Mouse (Mus musculus) myocyte (in vitro differentiated cells): ENCODE measurements at regions not wholly inside any gene's neighbourhood (a gene's known extent, or its start where the extent isn't known, plus 50 kb on each side); places are given as distances from the start of the nearest gene placed in this dataset.

Experiments
- H3K27me3 ChIP-seq: one replicate; pipeline ENCODE4 v1.6.1; 2011; ENCODE audit not compliant: control insufficient read depth, insufficient read depth, insufficient read length
- H3K36me3 ChIP-seq: one replicate; pipeline ENCODE4 v1.6.1; 2011; ENCODE audit not compliant: control insufficient read depth, insufficient read depth
- H3K4me2 ChIP-seq: one replicate; pipeline ENCODE4 v1.6.1; 2011; ENCODE audit warnings: low read depth, control low read depth
- H3K4me3 ChIP-seq: one replicate; pipeline ENCODE4 v1.5.1; 2011; ENCODE audit warnings: mild to moderate bottlenecking, control low read depth, moderate library complexity
- H3K79me2 ChIP-seq: one replicate; pipeline ENCODE4 v1.6.1; 2011; ENCODE audit not compliant: control insufficient read depth, insufficient read depth
- H3ac ChIP-seq: one replicate; pipeline ENCODE4 v1.6.1; 2011; ENCODE audit not compliant: control insufficient read depth, insufficient read length
- CEBPB ChIP-seq: IDR thresholded peaks from 2 replicates; pipeline ENCODE4 v1.6.1; 2011; ENCODE audit warnings: mild to moderate bottlenecking, moderate library complexity; ENCODE audit not compliant: poor library complexity, insufficient read depth, severe bottlenecking
- E2F4 ChIP-seq: IDR thresholded peaks from one replicate; pipeline ENCODE4 v1.6.1; 2011; ENCODE audit warnings: mild to moderate bottlenecking, control low read depth, moderate library complexity; ENCODE audit not compliant: insufficient read depth
- MAX ChIP-seq: IDR thresholded peaks from one replicate; pipeline ENCODE4 v1.6.1; 2011; ENCODE audit warnings: low read depth, mild to moderate bottlenecking, control low read depth
- MYOD1 ChIP-seq, 3 experiments: IDR thresholded peaks; one replicate each; pipeline ENCODE4 v1.6.1; 2011; ENCODE audit warnings: control low read depth in 2 of 3, low read depth in 2 of 3, mild to moderate bottlenecking in 2 of 3, moderate library complexity in 1 of 3; ENCODE audit not compliant: insufficient read length in 2 of 3, control insufficient read depth in 1 of 3
- MYOG ChIP-seq, 3 experiments: IDR thresholded peaks; one replicate each; pipeline ENCODE4 v1.6.1; 2011; ENCODE audit warnings: control low read depth in 2 of 3, low read depth in 2 of 3, mild to moderate bottlenecking in 2 of 3; ENCODE audit not compliant: insufficient read length in 2 of 3, control insufficient read depth in 1 of 3, insufficient read depth in 1 of 3
- POLR2A ChIP-seq: IDR thresholded peaks from one replicate; pipeline ENCODE4 v1.6.1; 2011; ENCODE audit warnings: low read depth, mild to moderate bottlenecking, control low read depth, moderate library complexity; ENCODE audit not compliant: insufficient read length
- POLR2AphosphoS2 ChIP-seq: IDR thresholded peaks from one replicate; pipeline ENCODE4 v1.6.1; 2011; ENCODE audit warnings: low read depth, control low read depth; ENCODE audit not compliant: insufficient read length
- REST ChIP-seq: IDR thresholded peaks from one replicate; pipeline ENCODE4 v1.6.1; 2011; ENCODE audit warnings: mild to moderate bottlenecking, control low read depth, moderate library complexity; ENCODE audit not compliant: insufficient read depth, insufficient read length
- SRF ChIP-seq: IDR thresholded peaks from one replicate; pipeline ENCODE4 v1.6.1; 2011; ENCODE audit warnings: low read depth; ENCODE audit not compliant: control insufficient read depth, insufficient read length
- TCF12 ChIP-seq: IDR thresholded peaks from one replicate; pipeline ENCODE4 v1.6.1; 2011; ENCODE audit warnings: mild to moderate bottlenecking, control low read depth; ENCODE audit not compliant: poor library complexity, insufficient read depth, severe bottlenecking
- TCF3 ChIP-seq: IDR thresholded peaks from one replicate; pipeline ENCODE4 v1.6.1; 2011; ENCODE audit warnings: low read depth, control low read depth; ENCODE audit not compliant: insufficient read length
- USF1 ChIP-seq: IDR thresholded peaks from one replicate; pipeline ENCODE4 v1.6.1; 2011; ENCODE audit warnings: low read depth, mild to moderate bottlenecking, control low read depth, moderate library complexity

DNA sequence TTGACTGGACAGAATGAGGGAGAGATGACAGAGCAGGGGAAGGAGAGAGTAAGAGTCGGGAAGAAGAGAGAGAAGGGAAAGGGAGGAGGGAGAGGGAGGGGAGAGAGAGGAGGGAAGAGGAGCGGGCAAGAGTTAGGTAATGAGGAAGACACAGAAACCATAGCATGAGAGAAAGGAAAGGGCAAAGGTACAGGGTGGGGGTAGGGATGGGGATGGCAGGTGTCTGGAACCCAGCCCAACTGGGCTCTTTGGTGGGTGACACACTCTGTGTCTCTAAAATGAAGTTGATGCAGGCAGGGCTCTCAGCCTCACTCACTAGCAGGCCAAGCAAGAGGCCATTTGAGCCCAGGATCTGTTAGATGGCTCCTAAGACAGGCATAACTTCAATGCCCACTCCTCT lies 263.1 kb downstream of the Matn1 start:
- TF ChIP-seq MYOG (IDR thresholded peaks at IDR 0.05; ENCODE audit: control insufficient read depth in 1 of 3, insufficient read depth in 1 of 3, insufficient read length in 2 of 3, low read depth in 2 of 3) (no peak), TCF12 (no peak), POLR2A (no peak), REST (no peak), POLR2AphosphoS2 (no peak), MAX (no peak), USF1 (no peak), SRF (no peak), E2F4 (no peak), CEBPB (no peak), MYOD1 (IDR thresholded peaks at IDR 0.05; ENCODE audit: control insufficient read depth in 1 of 3, insufficient read length in 2 of 3, low read depth in 2 of 3) (no peak), TCF3 (no peak)
- no peaks in the 10 kb centered on the region for H3K27me3 ChIP-seq
- H3K4me2 ChIP-seq = no peak overlapping the region
- no peaks in the 10 kb centered on the region for H3K79me2 ChIP-seq
- no peak overlapping the region for H3ac ChIP-seq
- H3K36me3 ChIP-seq = no peaks in the 10 kb centered on the region
- H3K4me3 ChIP-seq = no peak overlapping the region

GRCm38 (mm10) chr4:131208166-131208565 lies 264.0 kb downstream of the Matn1 start:
- H3K4me3 ChIP-seq = no peak overlapping the region
- H3K36me3 ChIP-seq = no peaks in the 10 kb centered on the region
- TF ChIP-seq POLR2AphosphoS2 (no peak), TCF3 (no peak), MYOG (IDR thresholded peaks at IDR 0.05; ENCODE audit: control insufficient read depth in 1 of 3, insufficient read depth in 1 of 3, insufficient read length in 2 of 3, low read depth in 2 of 3) (no peak), E2F4 (no peak), TCF12 (no peak), MAX (no peak), USF1 (no peak), POLR2A (no peak), REST (no peak)
- H3K4me2 ChIP-seq = no peak overlapping the region
- H3ac ChIP-seq = no peak overlapping the region
- H3K79me2 ChIP-seq = no peaks in the 10 kb centered on the region
- no peaks in the 10 kb centered on the region for H3K27me3 ChIP-seq

- Histone ChIP-seq H3K79me2 (no peaks in the 10 kb centered on the region), H3K4me3 (no peak overlapping the region), H3K4me2 (no peak overlapping the region), H3K27me3 (no peaks in the 10 kb centered on the region), H3K36me3 (no peaks in the 10 kb centered on the region), H3ac (no peak overlapping the region)
- no peak for TF ChIP-seq TCF3
- TF ChIP-seq SRF = no peak
- TF ChIP-seq POLR2A = no peak
- TF ChIP-seq MYOG (IDR thresholded peaks at IDR 0.05; ENCODE audit: control insufficient read depth in 1 of 3, insufficient read depth in 1 of 3, insufficient read length in 2 of 3, low read depth in 2 of 3) = no peak
- no peak for TF ChIP-seq POLR2AphosphoS2
- TF ChIP-seq MAX = no peak
- no peak for TF ChIP-seq CEBPB
- TF ChIP-seq MYOD1 (IDR thresholded peaks at IDR 0.05; ENCODE audit: control insufficient read depth in 1 of 3, insufficient read length in 2 of 3, low read depth in 2 of 3) = no peak
- no peak for TF ChIP-seq REST
- no peak for TF ChIP-seq TCF12
- TF ChIP-seq USF1 = no peak
- TF ChIP-seq E2F4 = no peak
These were observed 264.5 kb downstream of the Matn1 start for GRCm38 (mm10) chr4:131208637-131209036.

DNA sequence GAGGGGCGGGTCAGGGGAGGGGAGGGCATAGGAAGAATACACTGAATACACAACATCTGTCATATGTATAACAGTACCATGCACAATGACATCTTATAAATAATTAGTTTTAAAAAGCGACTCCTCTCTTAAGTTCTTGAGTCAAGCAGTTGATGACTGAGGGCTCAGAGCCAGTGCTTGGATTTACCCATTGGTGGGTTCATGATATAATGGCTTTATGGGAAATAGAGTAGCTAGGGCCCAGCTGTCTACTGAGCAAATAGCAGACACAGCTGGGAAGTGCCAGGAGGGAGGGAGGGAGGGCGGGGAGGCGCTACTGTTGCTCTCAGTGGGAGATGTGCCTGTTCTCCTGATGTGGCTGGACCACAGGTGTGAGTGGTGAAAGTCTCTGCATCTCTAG lies 268.5 kb downstream of the Matn1 start:
- TF ChIP-seq POLR2A = no peak
- TF ChIP-seq MAX = no peak
- no peak for TF ChIP-seq TCF12
- TF ChIP-seq POLR2AphosphoS2 = no peak
- no peak for TF ChIP-seq MYOD1 (IDR thresholded peaks at IDR 0.05; ENCODE audit: control insufficient read depth in 1 of 3, insufficient read length in 2 of 3, low read depth in 2 of 3)
- TF ChIP-seq CEBPB = no peak
- Histone ChIP-seq H3K79me2 (no peaks in the 10 kb centered on the region), H3K4me2 (no peak overlapping the region), H3K27me3 (no peaks in the 10 kb centered on the region), H3K36me3 (no peaks in the 10 kb centered on the region), H3K4me3 (no peak overlapping the region), H3ac (no peak overlapping the region)

- Histone ChIP-seq H3K36me3 (no peaks in the 10 kb centered on the region), H3K27me3 (no peaks in the 10 kb centered on the region), H3ac (no peak overlapping the region), H3K4me3 (no peak overlapping the region), H3K4me2 (no peak overlapping the region), H3K79me2 (no peaks in the 10 kb centered on the region)
- TF ChIP-seq CEBPB (no peak), MYOG (IDR thresholded peaks at IDR 0.05; ENCODE audit: control insufficient read depth in 1 of 3, insufficient read depth in 1 of 3, insufficient read length in 2 of 3, low read depth in 2 of 3) (no peak), USF1 (no peak)
These were observed 271.5 kb downstream of the Matn1 start for GRCm38 (mm10) chr4:131215682-131216081.
